Mouse (Mus musculus) embryonic facial prominence, embryonic 13.5 days (tissue): ENCODE results near the gene Krtap2-4. TPM values are rescaled to one million over a fixed set of nuclear protein-coding genes. Genes with fewer than 3 reads are reported as not detected.
"Not testable (repeated sequence)": the region's sequence is repeated elsewhere in the genome, so short reads cannot be mapped to it uniquely, and the experiment has no call there.

ENCODE experiments used
- ATAC-seq: fragments of 200-750 bp; cut with Nextera tagmentation; 2 replicates; pipeline ENCODE4 v1.8.0; 2017; ENCODE audit warnings: low read depth; ENCODE audit not compliant: insufficient number of reproducible peaks, insufficient read depth, low FRiP score, low TSS enrichment
- H3K27ac ChIP-seq: fragments of 300-500 bp; sonication (generic); 2 replicates; pipeline ENCODE4 v1.5.1; 2015; ENCODE audit warnings: moderate library complexity, mild to moderate bottlenecking, inconsistent platforms
- H3K27me3 ChIP-seq: fragments of 300-500 bp; sonication (generic); 2 replicates; pipeline ENCODE4 v1.6.1; 2015; ENCODE audit warnings: mild to moderate bottlenecking, inconsistent platforms
- H3K36me3 ChIP-seq: fragments of 300-500 bp; sonication (generic); 2 replicates; pipeline ENCODE4 v1.6.1; 2015; ENCODE audit warnings: mild to moderate bottlenecking, inconsistent platforms
- H3K4me1 ChIP-seq: fragments of 300-500 bp; sonication (generic); 2 replicates; pipeline ENCODE4 v1.6.1; 2015; ENCODE audit warnings: inconsistent platforms
- H3K4me2 ChIP-seq: fragments of 300-500 bp; sonication (generic); 2 replicates; pipeline ENCODE4 v1.6.1; 2015; ENCODE audit warnings: moderate library complexity, mild to moderate bottlenecking, inconsistent platforms
- H3K4me3 ChIP-seq: fragments of 300-500 bp; sonication (generic); 2 replicates; pipeline ENCODE4 v1.5.1; 2015; ENCODE audit warnings: mild to moderate bottlenecking, inconsistent platforms
- H3K9ac ChIP-seq: fragments of 300-500 bp; sonication (generic); 2 replicates; pipeline ENCODE4 v1.6.1; 2015; ENCODE audit warnings: mild to moderate bottlenecking, inconsistent platforms
- H3K9me3 ChIP-seq: fragments of 300-500 bp; sonication (generic); 2 replicates; pipeline ENCODE4 v1.6.1; 2016; ENCODE audit warnings: inconsistent platforms
- WGBS: fragments of 180-500 bp; shearing (Covaris S2); methylation state at CpG from one replicate; pipeline ENCODE4 v1.1.7; 2015; ENCODE audit warnings: mixed read lengths; 5-methylcytosine and 5-hydroxymethylcytosine counted together
- polyA plus RNA-seq: library from polyadenylated mRNA; unstranded; fragments of >200 nt; fragmentation: Nextera tagmentation; extraction: Ambion mirVana; gene quantifications from 2 replicates; pipeline ENCODE4 v1.2.1, GENCODE M21; 2015

Krtap2-4 gene
- polyA plus RNA-seq, 1 experiment from 2014 or later = not detected

GRCm38 (mm10) chr11:99633293-99633692, 18.6 kb upstream of the Krtap2-4 start:
- no peak overlapping the region for H3K9ac ChIP-seq
- ATAC-seq = no peak
- no peak overlapping the region for H3K4me2 ChIP-seq
- H3K27me3 ChIP-seq = peaks cover 6% of the 10 kb centered on the region
- H3K4me3 ChIP-seq = no peak overlapping the region
- H3K27ac ChIP-seq = no peak overlapping the region
- no peaks in the 10 kb centered on the region for H3K4me1 ChIP-seq
- WGBS = 69% methylated on average over 2 of the region's 2 CpGs
- H3K9me3 ChIP-seq = no peaks in the 10 kb centered on the region
- H3K36me3 ChIP-seq = no peaks in the 10 kb centered on the region

GRCm38 (mm10) chr11:99630890-99631289, 16.2 kb upstream of the Krtap2-4 start:
- no peak for ATAC-seq
- 65% methylated on average over 3 of the region's 3 CpGs for WGBS
- H3K4me3 ChIP-seq = no peak overlapping the region

GRCm38 (mm10) chr11:99628138-99628537, 13.5 kb upstream of the Krtap2-4 start, which contains the start of gene Krtap4-1:
TSS of gene Krtap4-1 (minus strand) at chr11:99628238.
- Histone ChIP-seq H3K4me2 (no peak within 1 kb of the TSS), H3K4me3 (no peak within 1 kb of the TSS), H3K27me3 (no peaks in the 10 kb centered on the region), H3K36me3 (no peaks in the 10 kb centered on the region), H3K27ac (no peak within 1 kb of the TSS), H3K4me1 (no peaks in the 10 kb centered on the region), H3K9ac (no peak within 1 kb of the TSS), H3K9me3 (no peaks in the 10 kb centered on the region)
- WGBS = 78% methylated on average over 4 of the region's 4 CpGs
- no peak for ATAC-seq

More at GRCm38 (mm10) chr11:99630890-99631289, 16.2 kb upstream of the Krtap2-4 start:
- H3K9me3 ChIP-seq = no peaks in the 10 kb centered on the region
- H3K36me3 ChIP-seq = no peaks in the 10 kb centered on the region
- H3K4me1 ChIP-seq = no peaks in the 10 kb centered on the region
- no peak overlapping the region for H3K4me2 ChIP-seq
- H3K27me3 ChIP-seq = peaks cover 6% of the 10 kb centered on the region
- H3K27ac ChIP-seq = no peak overlapping the region
- no peak overlapping the region for H3K9ac ChIP-seq

GRCm38 (mm10) chr11:99620335-99620734, 5.7 kb upstream of the Krtap2-4 start, which contains the start of gene Gm11562:
TSS of gene Gm11562 (minus strand) at chr11:99620435.
- Histone ChIP-seq H3K9ac (no peak within 1 kb of the TSS), H3K27me3 (no peaks in the 10 kb centered on the region), H3K36me3 (no peaks in the 10 kb centered on the region), H3K27ac (no peak within 1 kb of the TSS), H3K4me2 (no peak within 1 kb of the TSS), H3K4me1 (no peaks in the 10 kb centered on the region), H3K9me3 (no peaks in the 10 kb centered on the region), H3K4me3 (no peak within 1 kb of the TSS)
- 59% methylated on average over 2 of the region's 2 CpGs for WGBS
- no peak for ATAC-seq

- H3K4me2 ChIP-seq, H3K4me3 ChIP-seq, H3K36me3 ChIP-seq, H3K9ac ChIP-seq, H3K27ac ChIP-seq, H3K4me1 ChIP-seq, ATAC-seq, H3K9me3 ChIP-seq, H3K27me3 ChIP-seq: not testable (repeated sequence)
- WGBS = 60% methylated on average over 1 of the region's 2 CpGs
Observed at GRCm38 (mm10) chr11:99610089-99610488, 4.6 kb downstream of the Krtap2-4 start, which contains the start of gene Gm11937. TSS of gene Gm11937 (minus strand) at chr11:99610189.

GRCm38 (mm10) chr11:99609126-99609525, 5.5 kb downstream of the Krtap2-4 start:
- Histone ChIP-seq H3K9ac (no peak overlapping the region), H3K27me3 (no peaks in the 10 kb centered on the region), H3K9me3 (no peaks in the 10 kb centered on the region), H3K36me3 (no peaks in the 10 kb centered on the region), H3K4me1 (no peaks in the 10 kb centered on the region), H3K4me2 (no peak overlapping the region), H3K27ac (no peak overlapping the region), H3K4me3 (no peak overlapping the region)
- no peak for ATAC-seq
- WGBS = 59% methylated on average over 1 of the region's 1 CpGs

GRCm38 (mm10) chr11:99603208-99603607, 11.4 kb downstream of the Krtap2-4 start, which contains the start of gene Gm11938:
TSS of gene Gm11938 (minus strand) at chr11:99603308.
- H3K9me3 ChIP-seq, H3K4me1 ChIP-seq, H3K36me3 ChIP-seq, H3K4me3 ChIP-seq, H3K9ac ChIP-seq, H3K27me3 ChIP-seq, ATAC-seq, H3K4me2 ChIP-seq, H3K27ac ChIP-seq: not testable (repeated sequence)
- 71% methylated on average over 1 of the region's 1 CpGs for WGBS

- not testable (repeated sequence) for H3K9ac ChIP-seq, H3K36me3 ChIP-seq, H3K4me2 ChIP-seq, H3K4me1 ChIP-seq, H3K4me3 ChIP-seq, H3K27ac ChIP-seq, ATAC-seq, H3K9me3 ChIP-seq, H3K27me3 ChIP-seq
- WGBS = 84% methylated on average over 6 of the region's 6 CpGs
Observed at GRCm38 (mm10) chr11:99597742-99598141, 16.9 kb downstream of the Krtap2-4 start, which contains the start of gene Krtap9-3. TSS of gene Krtap9-3 (minus strand) at chr11:99598105.

- Histone ChIP-seq H3K4me3 (no peak within 1 kb of the TSS), H3K4me1 (no peaks in the 10 kb centered on the region), H3K27ac (no peak within 1 kb of the TSS), H3K27me3 (no peaks in the 10 kb centered on the region), H3K4me2 (no peak within 1 kb of the TSS), H3K9me3 (no peaks in the 10 kb centered on the region), H3K9ac (no peak within 1 kb of the TSS), H3K36me3 (no peaks in the 10 kb centered on the region)
- no peak for ATAC-seq
- 84% methylated on average over 6 of the region's 6 CpGs for WGBS
Observed at GRCm38 (mm10) chr11:99590981-99591380, 23.7 kb downstream of the Krtap2-4 start, which contains the start of gene Krtap1-3. TSS of gene Krtap1-3 (minus strand) at chr11:99591339.

- H3K9me3 ChIP-seq = no peaks in the 10 kb centered on the region
- no peaks in the 10 kb centered on the region for H3K4me1 ChIP-seq
- ATAC-seq = no peak
- H3K4me2 ChIP-seq = no peak overlapping the region
- no peak overlapping the region for H3K27ac ChIP-seq
- 91% methylated on average over 7 of the region's 7 CpGs for WGBS
- H3K9ac ChIP-seq = no peak overlapping the region
- H3K36me3 ChIP-seq = no peaks in the 10 kb centered on the region
- H3K27me3 ChIP-seq = no peaks in the 10 kb centered on the region
- no peak overlapping the region for H3K4me3 ChIP-seq
Observed at GRCm38 (mm10) chr11:99585096-99585495, 29.6 kb downstream of the Krtap2-4 start.

GRCm38 (mm10) chr11:99583245-99583704, 31.4 kb downstream of the Krtap2-4 start, which contains the start of gene Krtap1-4:
TSS of gene Krtap1-4 (minus strand) at chr11:99583654.
- Histone ChIP-seq H3K4me2 (no peak within 1 kb of the TSS), H3K4me1 (no peaks in the 10 kb centered on the region), H3K36me3 (no peaks in the 10 kb centered on the region), H3K9me3 (no peaks in the 10 kb centered on the region), H3K27me3 (no peaks in the 10 kb centered on the region), H3K4me3 (no peak within 1 kb of the TSS), H3K9ac (no peak within 1 kb of the TSS), H3K27ac (no peak within 1 kb of the TSS)
- 71% methylated on average over 5 of the region's 5 CpGs for WGBS
- no peak for ATAC-seq

- no peak overlapping the region for H3K4me2 ChIP-seq
- no peaks in the 10 kb centered on the region for H3K27me3 ChIP-seq
- H3K4me3 ChIP-seq = no peak overlapping the region
- ATAC-seq = no peak
- H3K4me1 ChIP-seq = no peaks in the 10 kb centered on the region
- H3K36me3 ChIP-seq = no peaks in the 10 kb centered on the region
- H3K27ac ChIP-seq = no peak overlapping the region
- no peaks in the 10 kb centered on the region for H3K9me3 ChIP-seq
- 79% methylated on average over 6 of the region's 6 CpGs for WGBS
- H3K9ac ChIP-seq = no peak overlapping the region
Observed at GRCm38 (mm10) chr11:99581564-99581963, 33.1 kb downstream of the Krtap2-4 start.
